Mouse (Mus musculus) layer of hippocampus, adult 8-10 months (tissue): ENCODE measurements around the gene Mrrf. TPM values are rescaled to one million over a fixed set of nuclear protein-coding genes. Genes with fewer than 3 reads are reported as not detected.
A peak's percentile ranks its signal among the peaks of the same experiment; 100 is the strongest.
"Not testable (repeated sequence)": the region's sequence is repeated elsewhere in the genome, so short reads cannot be mapped to it uniquely, and the experiment has no call there.

Source experiments
- DNase-seq, 2 experiments: peaks; one replicate each; pipeline ENCODE4 v3.0.0; 2022; ENCODE audit warnings: low spot score in 2 of 2
- total RNA-seq, 4 experiments: library from RNA; stranded (reverse); gene quantifications; 2 replicates each; pipeline ENCODE4 v1.2.4; 2022

Gene Mrrf
- total RNA-seq, 4 experiments from 2014 or later = 17.2 to 22.8 (median 18.8) TPM

GRCm38 (mm10) chr2:36127973-36128372 is 8.2 kb upstream of the Mrrf start:
- DNase-seq = no peak

GRCm38 (mm10) chr2:36129051-36129450 is 7.1 kb upstream of the Mrrf start:
- no peak for DNase-seq

GRCm38 (mm10) chr2:36135887-36136286 is 302 bp upstream of the Mrrf start:
- DNase-seq = no peak

- DNase-seq = no peak
Measured at GRCm38 (mm10) chr2:36139096-36139495, 2.9 kb downstream of the Mrrf start.

GRCm38 (mm10) chr2:36148876-36149365 is 12.7 kb downstream of the Mrrf start:
- DNase-seq = no peak

- DNase-seq = not testable (repeated sequence)
Measured at GRCm38 (mm10) chr2:36152401-36152800, 16.2 kb downstream of the Mrrf start.

- no peak for DNase-seq
Measured at GRCm38 (mm10) chr2:36157461-36157860, 21.3 kb downstream of the Mrrf start.

GRCm38 (mm10) chr2:36159336-36159735 is 23.1 kb downstream of the Mrrf start:
- no peak for DNase-seq

GRCm38 (mm10) chr2:36167990-36168618 is 31.9 kb downstream of the Mrrf start:
- no peak for DNase-seq

- DNase-seq = no peak
Measured at GRCm38 (mm10) chr2:36169176-36169575, 33.0 kb downstream of the Mrrf start.

GRCm38 (mm10) chr2:36172136-36172535 is 35.9 kb downstream of the Mrrf start:
- no peak for DNase-seq

GRCm38 (mm10) chr2:36172574-36172973 is 36.4 kb downstream of the Mrrf start:
- DNase-seq = no peak

- no peak for DNase-seq
Measured at GRCm38 (mm10) chr2:36179487-36179886, 43.3 kb downstream of the Mrrf start.

- not testable (repeated sequence) for DNase-seq
Measured at GRCm38 (mm10) chr2:36181587-36182368, 45.6 kb downstream of the Mrrf start.

- DNase-seq = peak in 1 of 2 experiments; percentile 28
Measured at GRCm38 (mm10) chr2:36183278-36183677, 47.1 kb downstream of the Mrrf start.

- no peak for DNase-seq
Measured at GRCm38 (mm10) chr2:36184192-36184591, 48.0 kb downstream of the Mrrf start.

- DNase-seq = no peak
Measured at GRCm38 (mm10) chr2:36184876-36185275, 48.7 kb downstream of the Mrrf start.

GRCm38 (mm10) chr2:36189200-36189599 is 53.0 kb downstream of the Mrrf start:
- not testable (repeated sequence) for DNase-seq

GRCm38 (mm10) chr2:36191098-36191941 is 55.1 kb downstream of the Mrrf start:
- DNase-seq = no peak

GRCm38 (mm10) chr2:36197021-36197420 is 60.8 kb downstream of the Mrrf start:
- DNase-seq = no peak
